Mouse (Mus musculus) 416B (cell line): Measurements from ENCODE around the gene Cdc25b.
A peak's percentile ranks its signal among the peaks of the same experiment; 100 is the strongest.

ENCODE experiments used
- DNase-seq: peaks from one replicate; pipeline ENCODE4 v3.0.0; 2011; ENCODE audit warnings: low read depth

The Cdc25b gene

GRCm38 (mm10) chr2:131186771-131187601, at the start of gene Cdc25b, which contains the start of gene Spef1:
Cdc25b (plus strand) TSS chr2:131186949.
Spef1 (minus strand) TSS chr2:131187282.
- DNase-seq: peak; percentile 91

GRCm38 (mm10) chr2:131138296-131138695, 48.5 kb upstream of the Cdc25b start:
- DNase-seq: no peak

- DNase-seq: no peak
These were observed 48.0 kb upstream of the Cdc25b start for GRCm38 (mm10) chr2:131138760-131139159.

- DNase-seq: no peak
These were observed 47.5 kb upstream of the Cdc25b start for GRCm38 (mm10) chr2:131139287-131139686.

GRCm38 (mm10) chr2:131139886-131140532, 46.7 kb upstream of the Cdc25b start:
- no peak for DNase-seq

- no peak for DNase-seq
These were observed 46.2 kb upstream of the Cdc25b start for GRCm38 (mm10) chr2:131140533-131140905.

- DNase-seq: no peak
These were observed 45.3 kb upstream of the Cdc25b start for GRCm38 (mm10) chr2:131141336-131141986.

- peak; percentile 86 for DNase-seq
These were observed 44.2 kb upstream of the Cdc25b start for GRCm38 (mm10) chr2:131142592-131142991.

GRCm38 (mm10) chr2:131143007-131143780, 43.6 kb upstream of the Cdc25b start:
- DNase-seq: no peak

- peak; percentile 18 for DNase-seq
These were observed 41.6 kb upstream of the Cdc25b start for GRCm38 (mm10) chr2:131145121-131145520.

GRCm38 (mm10) chr2:131145536-131145935, 41.2 kb upstream of the Cdc25b start:
- peak; percentile 54 for DNase-seq

- no peak for DNase-seq
These were observed 40.3 kb upstream of the Cdc25b start for GRCm38 (mm10) chr2:131146193-131147042.

- no peak for DNase-seq
These were observed 39.7 kb upstream of the Cdc25b start for GRCm38 (mm10) chr2:131147043-131147365.

- DNase-seq: no peak
These were observed 38.1 kb upstream of the Cdc25b start for GRCm38 (mm10) chr2:131148353-131149253.

GRCm38 (mm10) chr2:131149254-131149578, 37.5 kb upstream of the Cdc25b start:
- DNase-seq: no peak

GRCm38 (mm10) chr2:131152166-131152730, 34.5 kb upstream of the Cdc25b start:
- no peak for DNase-seq

GRCm38 (mm10) chr2:131154036-131154435, 32.7 kb upstream of the Cdc25b start:
- DNase-seq: no peak

- DNase-seq: peak; percentile 68
These were observed 29.8 kb upstream of the Cdc25b start for GRCm38 (mm10) chr2:131156987-131157386.

GRCm38 (mm10) chr2:131159491-131159910, 27.2 kb upstream of the Cdc25b start:
- peak; percentile 57 for DNase-seq
